Mouse (Mus musculus) neural tube, embryonic 15.5 days (tissue): ENCODE results near the gene Plscr3. TPM values are rescaled to one million over a fixed set of nuclear protein-coding genes. Genes with fewer than 3 reads are reported as not detected.

Experiments
- microRNA-seq: library from miRNA; unstranded; fragments of <30 nt; microRNA quantifications from one replicate; pipeline ENCODE4, GENCODE M21; 2017
- polyA plus RNA-seq: library from polyadenylated mRNA; unstranded; fragments of >200 nt; fragmentation: Nextera tagmentation; extraction: Ambion mirVana; gene quantifications from 2 replicates; pipeline ENCODE4 v1.2.1, GENCODE M21; 2015

Plscr3 gene
- polyA plus RNA-seq, 1 experiment from 2014 or later: 44.3 TPM

Small RNA genes lying within 50 kb of the gene (microRNA-seq; reads per million reads assigned to microRNA genes)
- not detected for gene Mir6924

Other genes with a start within 250 kb of the Plscr3 start
- gene Atp1b2, start 240.4 kb upstream of the Plscr3 start, polyA plus RNA-seq: 76.7 and 77.0 TPM in 2 replicates
- gene Shbg, start 228.5 kb upstream of the Plscr3 start, polyA plus RNA-seq: not detected in 2 replicates
- gene Sat2, start 224.4 kb upstream of the Plscr3 start, polyA plus RNA-seq: 22.0 and 24.7 TPM in 2 replicates
- gene Fxr2, start 213.4 kb upstream of the Plscr3 start, polyA plus RNA-seq: 32.5 and 38.7 TPM in 2 replicates
- not detected in 2 replicates for gene Sox15, start 191.1 kb upstream of the Plscr3 start, polyA plus RNA-seq
- 95.1 and 101 TPM in 2 replicates for gene Mpdu1, start 183.7 kb upstream of the Plscr3 start, polyA plus RNA-seq
- 9.0 and 13.0 TPM in 2 replicates for gene Cd68, start 180.2 kb upstream of the Plscr3 start, polyA plus RNA-seq
- gene Eif4a1, start 174.0 kb upstream of the Plscr3 start, polyA plus RNA-seq: 437 and 477 TPM in 2 replicates
- 90.8 and 109 TPM in 2 replicates for gene Senp3, start 164.3 kb upstream of the Plscr3 start, polyA plus RNA-seq
- gene Tnfsf13, start 160.6 kb upstream of the Plscr3 start, polyA plus RNA-seq: 0.19 and 0.43 TPM in 2 replicates
- 4.1 and 5.3 TPM in 2 replicates for gene Tnfsf12, start 150.5 kb upstream of the Plscr3 start, polyA plus RNA-seq
- 1.8 and 2.3 TPM in 2 replicates for gene Tnfsfm13, start 150.3 kb upstream of the Plscr3 start, polyA plus RNA-seq
- gene Polr2a, start 87.7 kb upstream of the Plscr3 start, polyA plus RNA-seq: 13.2 and 18.7 TPM in 2 replicates
- gene Slc35g3, start 84.4 kb upstream of the Plscr3 start, polyA plus RNA-seq: 0.19 TPM in 1 of 2 replicates, not detected in the other
- 4.7 and 5.3 TPM in 2 replicates for gene Zbtb4, start 80.5 kb upstream of the Plscr3 start, polyA plus RNA-seq
- 2.1 and 3.0 TPM in 2 replicates for gene Chrnb1, start 50.4 kb upstream of the Plscr3 start, polyA plus RNA-seq
- gene Fgf11, start 44.5 kb upstream of the Plscr3 start, polyA plus RNA-seq: 8.5 and 8.7 TPM in 2 replicates
- 1.1 and 4.2 TPM in 2 replicates for gene Tmem102, start 40.8 kb upstream of the Plscr3 start, polyA plus RNA-seq
- gene Gm39566, start 31.1 kb upstream of the Plscr3 start, polyA plus RNA-seq: not detected in 2 replicates
- gene Spem2, start 27.9 kb upstream of the Plscr3 start, polyA plus RNA-seq: not detected in 2 replicates
- 0.29 and 0.34 TPM in 2 replicates for gene Spem1, start 24.2 kb upstream of the Plscr3 start, polyA plus RNA-seq
- gene Nlgn2, start 8.6 kb upstream of the Plscr3 start, polyA plus RNA-seq: 19.4 and 21.4 TPM in 2 replicates
- gene Tmem256, start 7.9 kb upstream of the Plscr3 start, polyA plus RNA-seq: 368 and 430 TPM in 2 replicates
- 0.19 and 1.9 TPM in 2 replicates for gene Tnk1, start 12.4 kb downstream of the Plscr3 start, polyA plus RNA-seq
- gene Tmem95, start 31.6 kb downstream of the Plscr3 start, polyA plus RNA-seq: not detected in 2 replicates
- gene Kctd11, start 35.0 kb downstream of the Plscr3 start, polyA plus RNA-seq: 2.1 and 3.2 TPM in 2 replicates
- gene Acap1, start 49.2 kb downstream of the Plscr3 start, polyA plus RNA-seq: 0.40 and 16.3 TPM in 2 replicates
- gene 2810408A11Rik, start 54.6 kb downstream of the Plscr3 start, polyA plus RNA-seq: 6.3 and 6.5 TPM in 2 replicates
- 15.7 and 17.0 TPM in 2 replicates for gene Neurl4, start 54.7 kb downstream of the Plscr3 start, polyA plus RNA-seq
- 63.1 and 64.7 TPM in 2 replicates for gene Gps2, start 67.5 kb downstream of the Plscr3 start, polyA plus RNA-seq
- 1,034 and 1,270 TPM in 2 replicates for gene Eif5a, start 75.6 kb downstream of the Plscr3 start, polyA plus RNA-seq
- gene Ybx2, start 89.4 kb downstream of the Plscr3 start, polyA plus RNA-seq: 5.0 and 6.3 TPM in 2 replicates
- 4.4 and 8.5 TPM in 2 replicates for gene Slc2a4, start 101.8 kb downstream of the Plscr3 start, polyA plus RNA-seq
- gene Cldn7, start 118.4 kb downstream of the Plscr3 start, polyA plus RNA-seq: 0.33 and 64.8 TPM in 2 replicates
- gene Ctdnep1, start 134.8 kb downstream of the Plscr3 start, polyA plus RNA-seq: 23.6 and 27.2 TPM in 2 replicates
- gene Elp5, start 136.1 kb downstream of the Plscr3 start, polyA plus RNA-seq: 159 and 167 TPM in 2 replicates
- gene Gabarap, start 144.8 kb downstream of the Plscr3 start, polyA plus RNA-seq: 549 and 565 TPM in 2 replicates
- 53.5 and 57.8 TPM in 2 replicates for gene Phf23, start 149.4 kb downstream of the Plscr3 start, polyA plus RNA-seq
- 22.6 and 25.1 TPM in 2 replicates for gene Dvl2, start 154.2 kb downstream of the Plscr3 start, polyA plus RNA-seq
- 61.7 and 65.7 TPM in 2 replicates for gene Acadvl, start 169.0 kb downstream of the Plscr3 start, polyA plus RNA-seq
- 20.1 and 24.7 TPM in 2 replicates for gene Dlg4, start 170.6 kb downstream of the Plscr3 start, polyA plus RNA-seq
- gene Asgr1, start 207.7 kb downstream of the Plscr3 start, polyA plus RNA-seq: 1.7 and 2.1 TPM in 2 replicates
- 0.18 TPM in 1 of 2 replicates, not detected in the other for gene Asgr2, start 246.3 kb downstream of the Plscr3 start, polyA plus RNA-seq